Mouse (Mus musculus): ENCODE results near the gene Wdr89. TPM values are rescaled to one million over a fixed set of nuclear protein-coding genes. Genes with fewer than 3 reads are reported as not detected.
A peak's percentile ranks its signal among the peaks of the same experiment; 100 is the strongest.

The Wdr89 gene
- polyA plus RNA-seq, 1 experiment from 2014 or later = 15.9 TPM

- Histone ChIP-seq H3K4me1 (replicated peaks; ENCODE audit: control insufficient read depth, insufficient read depth, low read length) (peaks cover 11% of the 10 kb centered on the region; the same call in 1 of the 2 replicates), H3K9me3 (ENCODE audit: control insufficient read depth, low read length) (no peaks in the 10 kb centered on the region), H3K36me3 (ENCODE audit: control insufficient read depth, insufficient read depth, low read length) (peaks cover 15% of the 10 kb centered on the region), H3K4me3 (ENCODE audit: low read depth, low read length) (peak overlapping the region; percentile 97), H3K9ac (ENCODE audit: low read length) (peak overlapping the region; percentile 96), H3K27me3 (replicated peaks; ENCODE audit: control insufficient read depth, insufficient read depth, low read length) (no peaks in the 10 kb centered on the region), H3K4me2 (ENCODE audit: low read length) (peak overlapping the region; percentile 86), H3K27ac (ENCODE audit: low read depth) (peak overlapping the region; percentile 93)
- WGBS = under 1% methylated on average over 62 of the region's 97 CpGs
- ATAC-seq (replicated peaks; ENCODE audit: low FRiP score, low TSS enrichment, low read depth) (peak; percentile 20; the same call in 1 of the 2 replicates), DNase-seq (ENCODE audit: low spot score) (peak; percentile 79)
These were observed 73.8 kb downstream of the Wdr89 start for GRCm38 (mm10) chr12:75595291-75596153.

DNA sequence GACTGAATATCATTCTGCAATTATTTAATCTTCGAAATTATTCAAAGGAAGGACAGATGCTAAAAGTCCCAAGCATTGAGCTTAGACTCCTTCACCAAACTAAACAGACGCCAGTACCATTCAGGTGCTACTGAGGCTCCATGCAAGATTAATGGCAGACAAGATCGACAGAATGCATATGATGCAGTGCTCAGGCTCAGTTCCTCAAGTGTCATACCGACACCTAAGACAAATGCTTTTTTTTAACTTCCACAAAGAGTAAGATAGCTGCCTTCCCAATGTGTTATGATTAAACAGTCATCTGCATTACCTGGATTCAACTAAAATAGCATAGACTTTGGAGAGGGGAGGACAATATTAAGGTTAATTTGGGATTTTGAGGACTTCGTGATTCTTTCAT is 74.9 kb downstream of the Wdr89 start:
- no peaks in the 10 kb centered on the region for H3K27me3 ChIP-seq (replicated peaks; ENCODE audit: control insufficient read depth, insufficient read depth, low read length)
- WGBS = 41% methylated on average over 5 of the region's 5 CpGs
- peaks cover 11% of the 10 kb centered on the region; the same call in 1 of the 2 replicates for H3K4me1 ChIP-seq (replicated peaks; ENCODE audit: control insufficient read depth, insufficient read depth, low read length)
- H3K36me3 ChIP-seq (ENCODE audit: control insufficient read depth, insufficient read depth, low read length) = peaks cover 26% of the 10 kb centered on the region
- peak overlapping the region; percentile 86 for H3K4me2 ChIP-seq (ENCODE audit: low read length)
- H3K27ac ChIP-seq (ENCODE audit: low read depth) = no peak overlapping the region
- H3K4me3 ChIP-seq (ENCODE audit: low read depth, low read length) = peak overlapping the region; percentile 97
- no peak for DNase-seq (ENCODE audit: low spot score)
- H3K9me3 ChIP-seq (ENCODE audit: control insufficient read depth, low read length) = no peaks in the 10 kb centered on the region
- no peak for ATAC-seq (replicated peaks; ENCODE audit: low FRiP score, low TSS enrichment, low read depth)
- 0 out of 2 replicates have a peak overlapping the region, but pooled peaks have one; percentile 27 for H3K9ac ChIP-seq (ENCODE audit: low read length)

- no peak overlapping the region for H3K9ac ChIP-seq (ENCODE audit: low read length)
- DNase-seq (ENCODE audit: low spot score) (no peak), ATAC-seq (replicated peaks; ENCODE audit: low FRiP score, low TSS enrichment, low read depth) (no peak)
- 49% methylated on average over 4 of the region's 4 CpGs for WGBS
- no peak overlapping the region for H3K27ac ChIP-seq (ENCODE audit: low read depth)
- H3K4me3 ChIP-seq (ENCODE audit: low read depth, low read length) = 0 out of 2 replicates have a peak overlapping the region, but pooled peaks have one; percentile 97
- peak overlapping the region; percentile 86 for H3K4me2 ChIP-seq (ENCODE audit: low read length)
- H3K9me3 ChIP-seq (ENCODE audit: control insufficient read depth, low read length) = no peaks in the 10 kb centered on the region
- H3K36me3 ChIP-seq (ENCODE audit: control insufficient read depth, insufficient read depth, low read length) = peaks cover 31% of the 10 kb centered on the region
- H3K4me1 ChIP-seq (replicated peaks; ENCODE audit: control insufficient read depth, insufficient read depth, low read length) = peaks cover 11% of the 10 kb centered on the region; the same call in 1 of the 2 replicates
- H3K27me3 ChIP-seq (replicated peaks; ENCODE audit: control insufficient read depth, insufficient read depth, low read length) = no peaks in the 10 kb centered on the region
These were observed 75.5 kb downstream of the Wdr89 start for GRCm38 (mm10) chr12:75593817-75594216.

DNA sequence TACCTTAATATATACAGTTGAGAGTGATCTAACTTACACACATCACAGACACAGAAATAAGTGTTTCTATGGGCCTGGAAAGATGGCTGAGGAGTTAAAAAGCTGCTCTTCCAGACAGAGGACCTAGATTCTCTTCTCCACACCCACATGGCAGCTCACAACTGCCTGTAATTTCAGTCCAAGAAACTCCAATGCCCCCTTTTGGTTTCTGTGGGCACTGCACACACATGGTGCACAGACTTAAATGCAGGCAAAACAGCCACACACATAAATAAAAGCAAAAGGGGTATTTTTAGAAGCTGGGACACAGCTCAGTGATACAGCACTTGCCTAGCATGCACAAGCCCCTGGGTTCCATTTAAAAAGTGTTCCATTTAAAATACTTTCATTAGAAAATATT is 81.8 kb downstream of the Wdr89 start:
- H3K4me1 ChIP-seq (replicated peaks; ENCODE audit: control insufficient read depth, insufficient read depth, low read length) = no peaks in the 10 kb centered on the region
- H3K27ac ChIP-seq (ENCODE audit: low read depth) = no peak overlapping the region
- H3K4me3 ChIP-seq (ENCODE audit: low read depth, low read length) = no peak overlapping the region
- no peak overlapping the region for H3K4me2 ChIP-seq (ENCODE audit: low read length)
- DNase-seq (ENCODE audit: low spot score) (no peak), ATAC-seq (replicated peaks; ENCODE audit: low FRiP score, low TSS enrichment, low read depth) (no peak)
- no peaks in the 10 kb centered on the region for H3K9me3 ChIP-seq (ENCODE audit: control insufficient read depth, low read length)
- H3K27me3 ChIP-seq (replicated peaks; ENCODE audit: control insufficient read depth, insufficient read depth, low read length) = no peaks in the 10 kb centered on the region
- H3K9ac ChIP-seq (ENCODE audit: low read length) = no peak overlapping the region
- peaks cover 45% of the 10 kb centered on the region for H3K36me3 ChIP-seq (ENCODE audit: control insufficient read depth, insufficient read depth, low read length)

DNA sequence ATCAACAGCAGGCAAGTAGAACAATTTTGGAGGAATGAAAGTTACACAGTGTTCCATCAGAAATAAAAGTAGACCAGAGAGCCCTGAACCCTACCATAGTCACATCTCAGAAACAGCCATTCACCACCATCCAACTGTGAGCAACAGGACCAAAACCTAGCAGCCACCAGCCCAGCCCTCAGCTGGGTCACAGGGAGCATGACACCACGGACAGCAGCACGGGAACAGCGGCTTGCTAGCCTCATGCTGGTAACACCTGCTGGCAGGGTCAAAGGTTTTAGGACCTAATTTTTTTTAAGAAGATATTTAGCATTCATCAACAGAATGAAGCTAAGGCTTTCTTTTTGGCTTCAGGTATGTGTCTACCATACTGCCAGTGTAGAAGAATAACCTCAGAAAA is 85.6 kb downstream of the Wdr89 start:
- peaks cover 20% of the 10 kb centered on the region for H3K36me3 ChIP-seq (ENCODE audit: control insufficient read depth, insufficient read depth, low read length)
- no peak overlapping the region for H3K27ac ChIP-seq (ENCODE audit: low read depth)
- no peaks in the 10 kb centered on the region for H3K4me1 ChIP-seq (replicated peaks; ENCODE audit: control insufficient read depth, insufficient read depth, low read length)
- ATAC-seq (replicated peaks; ENCODE audit: low FRiP score, low TSS enrichment, low read depth) (no peak), DNase-seq (ENCODE audit: low spot score) (no peak)
- H3K4me3 ChIP-seq (ENCODE audit: low read depth, low read length) = no peak overlapping the region
- H3K9me3 ChIP-seq (ENCODE audit: control insufficient read depth, low read length) = no peaks in the 10 kb centered on the region
- WGBS = 81% methylated on average over 3 of the region's 3 CpGs
- no peak overlapping the region for H3K9ac ChIP-seq (ENCODE audit: low read length)
- no peaks in the 10 kb centered on the region for H3K27me3 ChIP-seq (replicated peaks; ENCODE audit: control insufficient read depth, insufficient read depth, low read length)
- no peak overlapping the region for H3K4me2 ChIP-seq (ENCODE audit: low read length)

Other genes with a start within 250 kb of the Wdr89 start
- 13.6 and 15.2 TPM in 2 replicates for gene Ppp2r5e, start 73.3 kb downstream of the Wdr89 start, polyA plus RNA-seq (2014; fragmentation: Nextera tagmentation; extraction: Ambion mirVana)
- 14.3 and 15.4 TPM in 2 replicates for gene Sgpp1, start 66.2 kb upstream of the Wdr89 start, polyA plus RNA-seq (2014; fragmentation: Nextera tagmentation; extraction: Ambion mirVana)
- 41.5 and 44.7 TPM in 2 replicates for gene Syne2, start 148.6 kb upstream of the Wdr89 start, polyA plus RNA-seq (2014; fragmentation: Nextera tagmentation; extraction: Ambion mirVana)

Measured in intestine, embryonic 14.5 days (tissue).